Mouse (Mus musculus) liver, postnatal 0 days (tissue): Measurements from ENCODE around the gene Ttll1. TPM values are rescaled to one million over a fixed set of nuclear protein-coding genes. Genes with fewer than 3 reads are reported as not detected.

Source experiments
- ATAC-seq: fragments of 200-750 bp; cut with Nextera tagmentation; 2 replicates; pipeline ENCODE4 v1.8.0; 2017; ENCODE audit warnings: mild to moderate bottlenecking, moderate library complexity
- DNase-seq: peaks from one replicate; pipeline ENCODE4 v3.0.0-alpha.2; 2016
- H3K27ac ChIP-seq: fragments of 300-500 bp; sonication (generic); 2 replicates; pipeline ENCODE4 v1.5.1; 2014; ENCODE audit warnings: antibody characterized with exemption, moderate library complexity, mild to moderate bottlenecking, low read depth
- H3K27me3 ChIP-seq: fragments of 300-500 bp; sonication (generic); 2 replicates; pipeline ENCODE4 v1.6.1; 2014; ENCODE audit warnings: low read length, control low read depth, mixed read lengths; ENCODE audit not compliant: insufficient read depth
- H3K36me3 ChIP-seq: fragments of 300-500 bp; sonication (generic); replicated peaks from 2 replicates; pipeline ENCODE4 v1.6.1; 2014; ENCODE audit warnings: mild to moderate bottlenecking, control low read depth, low read length, moderate library complexity, mixed read lengths; ENCODE audit not compliant: insufficient read depth
- H3K4me1 ChIP-seq: fragments of 300-500 bp; sonication (generic); 2 replicates; pipeline ENCODE4 v1.6.1; 2014; ENCODE audit warnings: antibody characterized with exemption, mild to moderate bottlenecking, control low read depth; ENCODE audit not compliant: insufficient read depth
- H3K4me2 ChIP-seq: fragments of 300-500 bp; sonication (generic); 2 replicates; pipeline ENCODE4 v1.6.1; 2014; ENCODE audit warnings: low read depth, mild to moderate bottlenecking, low read length, moderate library complexity, mixed read lengths
- H3K4me3 ChIP-seq: fragments of 300-500 bp; sonication (generic); 2 replicates; pipeline ENCODE4 v1.5.1; 2014; ENCODE audit warnings: low read depth, low read length
- H3K9ac ChIP-seq: fragments of 300-500 bp; sonication (generic); replicated peaks from 2 replicates; pipeline ENCODE4 v1.6.1; 2014; ENCODE audit warnings: mild to moderate bottlenecking, moderate library complexity
- H3K9me3 ChIP-seq: fragments of 300-500 bp; sonication (generic); 2 replicates; pipeline ENCODE4 v1.6.1; 2016; ENCODE audit warnings: mild to moderate bottlenecking, control low read depth, low read length, mixed read lengths
- CTCF ChIP-seq: sonication (generic); IDR thresholded peaks from 2 replicates; pipeline ENCODE4 v1.5.1; 2016; ENCODE audit warnings: antibody characterized with exemption, low read depth
- EP300 ChIP-seq: IDR thresholded peaks from 2 replicates; pipeline ENCODE4 v1.6.1; 2016; ENCODE audit warnings: antibody characterized with exemption, low read depth, mild to moderate bottlenecking
- WGBS: fragments of 180-500 bp; shearing (Covaris S2); extraction: QIAGEN DNeasy Blood & Tissue Kit; methylation state at CpG from one replicate; pipeline ENCODE4 v1.1.7; 2014; ENCODE audit not compliant: insufficient replicate concordance; 5-methylcytosine and 5-hydroxymethylcytosine counted together
- microRNA-seq: library from miRNA; unstranded; fragments of <30 nt; microRNA quantifications from one replicate; pipeline ENCODE4, GENCODE M21; 2016
- polyA plus RNA-seq: library from polyadenylated mRNA; unstranded; fragments of >200 nt; fragmentation: Nextera tagmentation; extraction: Ambion mirVana; gene quantifications from 2 replicates; pipeline ENCODE4 v1.2.1, GENCODE M21; 2015

The Ttll1 gene
- polyA plus RNA-seq, 1 experiment from 2014 or later = 3.2 TPM

- 0 out of 2 replicates have a peak overlapping the region, but pooled peaks have one; percentile 3 for H3K27ac ChIP-seq
- H3K9ac ChIP-seq = no peak overlapping the region
- peaks cover 57% of the 10 kb centered on the region for H3K4me1 ChIP-seq
- WGBS = 69% methylated on average over 5 of the region's 5 CpGs
- H3K4me3 ChIP-seq = no peak overlapping the region
- H3K4me2 ChIP-seq = no peak overlapping the region
- DNase-seq (no peak), ATAC-seq (no peak)
- no peaks in the 10 kb centered on the region for H3K27me3 ChIP-seq
- H3K36me3 ChIP-seq = no peaks in the 10 kb centered on the region
- H3K9me3 ChIP-seq = no peaks in the 10 kb centered on the region
- no peak for TF ChIP-seq EP300
- no peak for TF ChIP-seq CTCF
These were observed 70.0 kb downstream of the Ttll1 start for GRCm38 (mm10) chr15:83440726-83441125.

- no peaks in the 10 kb centered on the region for H3K27me3 ChIP-seq
- H3K9ac ChIP-seq = no peak overlapping the region
- WGBS = 91% methylated on average over 9 of the region's 9 CpGs
- H3K4me1 ChIP-seq = peaks cover 53% of the 10 kb centered on the region
- DNase-seq (no peak), ATAC-seq (no peak)
- no peaks in the 10 kb centered on the region for H3K9me3 ChIP-seq
- H3K27ac ChIP-seq = no peak overlapping the region
- H3K36me3 ChIP-seq = no peaks in the 10 kb centered on the region
- H3K4me2 ChIP-seq = no peak overlapping the region
- no peak for TF ChIP-seq EP300
- no peak for TF ChIP-seq CTCF
- no peak overlapping the region for H3K4me3 ChIP-seq
These were observed 74.2 kb downstream of the Ttll1 start for GRCm38 (mm10) chr15:83436541-83436940.

- DNase-seq (no peak), ATAC-seq (no peak)
- no peak overlapping the region for H3K9ac ChIP-seq
- no peaks in the 10 kb centered on the region for H3K36me3 ChIP-seq
- no peak overlapping the region for H3K4me2 ChIP-seq
- WGBS = 68% methylated on average over 8 of the region's 8 CpGs
- no peaks in the 10 kb centered on the region for H3K27me3 ChIP-seq
- H3K27ac ChIP-seq = no peak overlapping the region
- TF ChIP-seq CTCF (no peak), EP300 (no peak)
- H3K9me3 ChIP-seq = no peaks in the 10 kb centered on the region
- no peak overlapping the region for H3K4me3 ChIP-seq
- peaks cover 44% of the 10 kb centered on the region for H3K4me1 ChIP-seq
These were observed 75.2 kb downstream of the Ttll1 start for GRCm38 (mm10) chr15:83435324-83436090.

- Histone ChIP-seq H3K4me2 (no peak overlapping the region), H3K27me3 (no peaks in the 10 kb centered on the region), H3K9ac (no peak overlapping the region), H3K9me3 (no peaks in the 10 kb centered on the region), H3K4me3 (no peak overlapping the region), H3K36me3 (no peaks in the 10 kb centered on the region), H3K27ac (no peak overlapping the region), H3K4me1 (peaks cover 47% of the 10 kb centered on the region)
- TF ChIP-seq CTCF (no peak), EP300 (no peak)
- no peak for DNase-seq
- WGBS = 63% methylated on average over 4 of the region's 4 CpGs
- ATAC-seq = no peak
These were observed 76.0 kb downstream of the Ttll1 start for GRCm38 (mm10) chr15:83434692-83435091.

Small RNA genes lying within 50 kb of the gene (microRNA-seq; reads per million reads assigned to microRNA genes)
- not detected for gene Gm24575

Other genes starting within 250 kb of the Ttll1 start
- 9.6 and 9.9 TPM in 2 replicates for gene Arfgap3, start 160.6 kb downstream of the Ttll1 start, polyA plus RNA-seq
- 20.6 and 24.3 TPM in 2 replicates for gene Pacsin2, start 46.3 kb downstream of the Ttll1 start, polyA plus RNA-seq
- 6.2 and 6.4 TPM in 2 replicates for gene Bik, start 16.0 kb upstream of the Ttll1 start, polyA plus RNA-seq
- gene Tspo, start 52.7 kb upstream of the Ttll1 start, polyA plus RNA-seq = 168 and 183 TPM in 2 replicates
- gene Mcat, start 52.9 kb upstream of the Ttll1 start, polyA plus RNA-seq = 20.0 and 20.5 TPM in 2 replicates
- gene Ttll12, start 84.3 kb upstream of the Ttll1 start, polyA plus RNA-seq = 10.9 and 12.9 TPM in 2 replicates
- gene Scube1, start 214.1 kb upstream of the Ttll1 start, polyA plus RNA-seq = 0.25 and 0.41 TPM in 2 replicates